Mouse (Mus musculus) layer of hippocampus, postnatal 14 days (tissue): Measurements from ENCODE around the gene Mrgpre. TPM values are rescaled to one million over a fixed set of nuclear protein-coding genes. Genes with fewer than 3 reads are reported as not detected.

Source experiments
- DNase-seq, 2 experiments: peaks; one replicate each; pipeline ENCODE4 v3.0.0; 2021 to 2022; ENCODE audit warnings: low spot score in 2 of 2, mixed read lengths in 1 of 2
- long read RNA-seq, 2 experiments: library from polyadenylated mRNA; stranded (forward); transcript quantifications; one replicate each; pipeline ENCODE4 v2.0.0; 2021
- total RNA-seq, 2 experiments: library from RNA; stranded (reverse); gene quantifications; 2 replicates each; pipeline ENCODE4 v1.2.3; 2021

The Mrgpre gene
- total RNA-seq, result 1 to 10 TPM; 5.5 to 6.1 TPM
- long read RNA-seq, experiment 1, partial matches to known transcripts, result 0 of 4 reads
- long read RNA-seq, experiment 1, other reads (novel, unspliced or antisense), result 0 of 4 reads
- long read RNA-seq, experiment 2, partial matches to known transcripts, result 0 of 7 reads
- long read RNA-seq, experiment 2, other reads (novel, unspliced or antisense), result 3 of 7 reads

GRCm38 (mm10) chr7:143783996-143784829 lies at the start of gene Mrgpre:
Gene Mrgpre, minus strand, starts transcription at chr7:143784500.
- peak; percentile 49 to 75 for DNase-seq

GRCm38 (mm10) chr7:143833581-143834190 lies 49.4 kb upstream of the Mrgpre start:
- DNase-seq, result no peak

- no peak for DNase-seq
These were observed 48.3 kb upstream of the Mrgpre start for GRCm38 (mm10) chr7:143832611-143833010.

- no peak for DNase-seq
These were observed 47.9 kb upstream of the Mrgpre start for GRCm38 (mm10) chr7:143832196-143832595.

GRCm38 (mm10) chr7:143830399-143830798 lies 46.1 kb upstream of the Mrgpre start:
- DNase-seq, result no peak

- DNase-seq, result peak; percentile 93 to 97
These were observed 45.4 kb upstream of the Mrgpre start for GRCm38 (mm10) chr7:143829504-143830331.

- no peak for DNase-seq
These were observed 42.7 kb upstream of the Mrgpre start for GRCm38 (mm10) chr7:143826985-143827384.

- no peak for DNase-seq
These were observed 38.9 kb upstream of the Mrgpre start for GRCm38 (mm10) chr7:143823266-143823605.

- DNase-seq, result peak; percentile 97 to 99
These were observed 38.3 kb upstream of the Mrgpre start, which contains the start of the genes Nadsyn1 and Dhcr7 for GRCm38 (mm10) chr7:143822375-143823265. Gene Nadsyn1, minus strand, starts transcription at chr7:143822849. Gene Dhcr7, plus strand, starts transcription at chr7:143823145.

GRCm38 (mm10) chr7:143821241-143821640 lies 36.9 kb upstream of the Mrgpre start:
- DNase-seq, result no peak

- DNase-seq, result no peak
These were observed 34.9 kb upstream of the Mrgpre start for GRCm38 (mm10) chr7:143819201-143819600.

GRCm38 (mm10) chr7:143808909-143809308 lies 24.6 kb upstream of the Mrgpre start:
- DNase-seq, result no peak

GRCm38 (mm10) chr7:143805199-143805624 lies 20.9 kb upstream of the Mrgpre start:
- peak; percentile 36 to 73 for DNase-seq

GRCm38 (mm10) chr7:143801195-143802065 lies 17.1 kb upstream of the Mrgpre start:
- no peak for DNase-seq

GRCm38 (mm10) chr7:143800770-143801169 lies 16.5 kb upstream of the Mrgpre start:
- no peak for DNase-seq

- DNase-seq, result no peak
These were observed 14.5 kb upstream of the Mrgpre start for GRCm38 (mm10) chr7:143798783-143799182.

- DNase-seq, result no peak
These were observed 8.8 kb upstream of the Mrgpre start for GRCm38 (mm10) chr7:143793121-143793520.

GRCm38 (mm10) chr7:143792336-143792985 lies 8.2 kb upstream of the Mrgpre start:
- no peak for DNase-seq
